Mouse (Mus musculus) embryonic facial prominence, embryonic 15.5 days (tissue): Measurements from ENCODE around the gene Calm3. TPM values are rescaled to one million over a fixed set of nuclear protein-coding genes. Genes with fewer than 3 reads are reported as not detected.

ENCODE experiments used
- ATAC-seq: fragments of 200-750 bp; cut with Nextera tagmentation; 2 replicates; pipeline ENCODE4 v1.8.0; 2017; ENCODE audit warnings: low read depth, moderate TSS enrichment; ENCODE audit not compliant: insufficient number of reproducible peaks, low FRiP score, low TSS enrichment
- H3K27ac ChIP-seq: fragments of 300-500 bp; sonication (generic); replicated peaks from 2 replicates; pipeline ENCODE4 v1.5.1; 2015; ENCODE audit warnings: mild to moderate bottlenecking, inconsistent platforms
- H3K27me3 ChIP-seq: fragments of 300-500 bp; sonication (generic); 2 replicates; pipeline ENCODE4 v1.6.1; 2015; ENCODE audit warnings: inconsistent platforms
- H3K36me3 ChIP-seq: fragments of 300-500 bp; sonication (generic); 2 replicates; pipeline ENCODE4 v1.6.1; 2015; ENCODE audit warnings: mild to moderate bottlenecking, inconsistent platforms
- H3K4me1 ChIP-seq: fragments of 300-500 bp; sonication (generic); 2 replicates; pipeline ENCODE4 v1.6.1; 2015; ENCODE audit warnings: inconsistent platforms
- H3K4me2 ChIP-seq: fragments of 300-500 bp; sonication (generic); replicated peaks from 2 replicates; pipeline ENCODE4 v1.6.1; 2015; ENCODE audit warnings: mild to moderate bottlenecking, inconsistent platforms
- H3K4me3 ChIP-seq: fragments of 300-500 bp; sonication (generic); replicated peaks from 2 replicates; pipeline ENCODE4 v1.5.1; 2015; ENCODE audit warnings: mild to moderate bottlenecking, inconsistent platforms
- H3K9ac ChIP-seq: fragments of 300-500 bp; sonication (generic); 2 replicates; pipeline ENCODE4 v1.6.1; 2015; ENCODE audit warnings: inconsistent platforms
- H3K9me3 ChIP-seq: fragments of 300-500 bp; sonication (generic); replicated peaks from 2 replicates; pipeline ENCODE4 v1.6.1; 2016; ENCODE audit warnings: inconsistent platforms
- WGBS: fragments of 180-500 bp; shearing (Covaris S2); methylation state at CpG from one replicate; pipeline ENCODE4 v1.1.7; 2015; 5-methylcytosine and 5-hydroxymethylcytosine counted together
- polyA plus RNA-seq: library from polyadenylated mRNA; unstranded; fragments of >200 nt; fragmentation: Nextera tagmentation; extraction: Ambion mirVana; gene quantifications from 2 replicates; pipeline ENCODE4 v1.2.1, GENCODE M21; 2015

Gene Calm3
- polyA plus RNA-seq, 1 experiment from 2014 or later, result 138 TPM

GRCm38 (mm10) chr7:16920818-16921791 lies 2.8 kb downstream of the Calm3 start:
- peak overlapping the region; percentile 18 for H3K9ac ChIP-seq
- H3K36me3 ChIP-seq, result peaks cover 30% of the 10 kb centered on the region
- peak overlapping the region; percentile 97 for H3K4me3 ChIP-seq
- WGBS, result 31% methylated on average over 21 of the region's 21 CpGs
- peak overlapping the region; percentile 67 for H3K4me2 ChIP-seq
- peak overlapping the region; percentile 87 for H3K27ac ChIP-seq
- no peak for ATAC-seq
- no peaks in the 10 kb centered on the region for H3K9me3 ChIP-seq
- H3K4me1 ChIP-seq, result peaks cover 52% of the 10 kb centered on the region
- no peaks in the 10 kb centered on the region for H3K27me3 ChIP-seq

DNA sequence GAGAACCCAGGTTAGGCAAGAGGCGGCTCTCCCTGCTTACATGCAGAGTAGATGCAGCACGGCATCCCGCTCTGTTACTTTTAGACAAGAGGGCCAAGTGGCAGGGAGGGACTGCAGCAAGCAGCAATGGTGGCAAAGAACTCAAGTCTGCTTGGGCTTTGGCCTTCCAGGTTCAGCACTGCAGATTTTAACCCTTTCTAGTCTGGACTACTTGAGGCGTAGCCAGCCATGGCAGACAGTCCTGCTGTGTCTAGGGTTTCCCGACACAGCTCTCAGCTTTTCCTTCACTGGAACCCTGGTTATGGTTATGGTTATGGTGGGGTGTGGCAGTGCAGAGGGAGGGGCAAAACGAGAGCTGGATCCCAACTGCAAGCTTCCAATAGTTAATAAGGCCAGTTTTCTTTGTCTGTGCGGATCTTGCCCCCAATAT lies 3.7 kb downstream of the Calm3 start:
- Histone ChIP-seq H3K36me3 (peaks cover 38% of the 10 kb centered on the region), H3K9ac (0 out of 2 replicates have a peak overlapping the region, but pooled peaks have one; percentile 2), H3K27ac (peak overlapping the region; percentile 55), H3K4me1 (peaks cover 56% of the 10 kb centered on the region), H3K4me2 (peak overlapping the region; percentile 31), H3K9me3 (no peaks in the 10 kb centered on the region), H3K27me3 (no peaks in the 10 kb centered on the region), H3K4me3 (no peak overlapping the region; the same call in 1 of the 2 replicates)
- WGBS, result 44% methylated on average over 7 of the region's 7 CpGs
- no peak for ATAC-seq

DNA sequence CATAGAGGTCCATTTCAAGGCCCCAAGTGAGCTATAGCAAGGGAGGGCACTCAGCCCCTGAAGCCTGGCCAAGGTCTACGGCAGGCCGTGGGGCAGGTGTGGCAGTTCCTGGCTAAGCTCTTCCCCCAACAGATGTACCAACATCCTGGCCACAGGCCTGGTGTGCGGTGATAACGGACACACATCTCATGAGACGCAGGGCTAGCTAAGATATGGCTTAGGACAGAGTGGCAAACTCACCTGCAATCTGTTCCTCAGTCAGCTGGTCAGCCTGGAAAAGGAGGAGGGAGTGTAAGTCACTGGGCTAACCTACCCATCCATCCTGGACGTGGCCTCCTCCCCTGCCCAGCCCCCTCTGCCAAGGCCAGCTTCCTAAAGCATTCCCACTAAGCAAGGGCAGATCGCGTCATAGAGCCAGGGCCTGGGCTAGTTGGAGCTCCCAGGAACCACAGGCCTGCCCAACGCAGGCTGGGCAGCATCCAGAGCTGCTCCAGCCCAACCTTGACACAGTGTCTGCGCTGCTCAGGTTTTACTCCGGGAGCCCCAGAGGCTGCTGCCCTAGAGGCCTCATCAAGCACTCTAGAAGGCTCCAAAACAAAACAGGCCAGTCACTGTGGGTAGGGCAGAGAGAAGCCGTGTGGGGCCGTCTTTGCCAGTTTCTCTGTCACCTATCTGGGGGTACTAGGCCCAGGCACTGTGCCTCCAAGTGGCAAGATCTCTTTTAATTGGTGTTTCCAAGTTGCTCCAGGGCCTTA lies 4.3 kb downstream of the Calm3 start:
- H3K4me1 ChIP-seq, result peaks cover 59% of the 10 kb centered on the region
- no peaks in the 10 kb centered on the region for H3K27me3 ChIP-seq
- H3K4me3 ChIP-seq, result no peak overlapping the region; the same call in 1 of the 2 replicates
- 65% methylated on average over 13 of the region's 13 CpGs for WGBS
- H3K27ac ChIP-seq, result peak overlapping the region; percentile 55
- H3K36me3 ChIP-seq, result peaks cover 44% of the 10 kb centered on the region
- no peak for ATAC-seq
- H3K9ac ChIP-seq, result 0 out of 2 replicates have a peak overlapping the region, but pooled peaks have one; percentile 2
- H3K4me2 ChIP-seq, result peak overlapping the region; percentile 31
- H3K9me3 ChIP-seq, result no peaks in the 10 kb centered on the region

- no peak for ATAC-seq
- WGBS, result 42% methylated on average over 3 of the region's 3 CpGs
- no peak overlapping the region for H3K9ac ChIP-seq
Measured at GRCm38 (mm10) chr7:16918670-16919069, 5.2 kb downstream of the Calm3 start.

GRCm38 (mm10) chr7:16918014-16918413 lies 5.9 kb downstream of the Calm3 start:
- no peak for ATAC-seq
- H3K4me1 ChIP-seq, result peaks cover 69% of the 10 kb centered on the region

More at GRCm38 (mm10) chr7:16918670-16919069, 5.2 kb downstream of the Calm3 start:
- H3K4me2 ChIP-seq, result no peak overlapping the region
- no peak overlapping the region for H3K27ac ChIP-seq
- H3K4me3 ChIP-seq, result no peak overlapping the region
- peaks cover 51% of the 10 kb centered on the region for H3K36me3 ChIP-seq
- no peaks in the 10 kb centered on the region for H3K9me3 ChIP-seq
- no peaks in the 10 kb centered on the region for H3K27me3 ChIP-seq
- H3K4me1 ChIP-seq, result peaks cover 68% of the 10 kb centered on the region

DNA sequence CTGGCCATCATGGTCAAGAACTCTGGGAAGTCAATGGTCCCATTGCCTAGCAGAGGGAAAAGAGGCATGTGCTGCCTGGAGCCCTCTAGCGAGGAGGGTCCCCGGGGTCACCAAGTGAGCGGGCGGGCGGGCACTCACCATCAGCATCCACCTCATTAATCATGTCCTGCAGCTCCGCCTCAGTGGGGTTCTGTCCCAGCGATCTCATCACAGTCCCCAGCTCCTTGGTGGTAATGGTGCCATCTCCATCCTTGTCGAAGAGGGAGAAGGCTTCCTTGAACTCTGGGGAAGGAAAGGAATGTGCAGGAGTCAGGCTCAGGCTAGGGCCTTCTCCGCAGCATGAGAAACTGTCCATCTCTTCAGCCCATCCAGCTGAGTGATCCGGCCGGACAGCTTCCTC lies 6.5 kb downstream of the Calm3 start:
- WGBS, result 84% methylated on average over 11 of the region's 11 CpGs
- H3K4me1 ChIP-seq, result peaks cover 64% of the 10 kb centered on the region
- peaks cover 51% of the 10 kb centered on the region for H3K36me3 ChIP-seq

More at GRCm38 (mm10) chr7:16918014-16918413, 5.9 kb downstream of the Calm3 start:
- Histone ChIP-seq H3K36me3 (peaks cover 51% of the 10 kb centered on the region), H3K4me3 (no peak overlapping the region), H3K9me3 (no peaks in the 10 kb centered on the region), H3K27ac (no peak overlapping the region), H3K27me3 (no peaks in the 10 kb centered on the region), H3K9ac (no peak overlapping the region), H3K4me2 (no peak overlapping the region)
- 77% methylated on average over 9 of the region's 9 CpGs for WGBS

GRCm38 (mm10) chr7:16916342-16917265 lies 7.3 kb downstream of the Calm3 start:
- 84% methylated on average over 30 of the region's 30 CpGs for WGBS
- Histone ChIP-seq H3K9me3 (no peaks in the 10 kb centered on the region), H3K4me2 (no peak overlapping the region), H3K4me3 (no peak overlapping the region), H3K27ac (no peak overlapping the region), H3K9ac (no peak overlapping the region), H3K36me3 (peaks cover 51% of the 10 kb centered on the region), H3K27me3 (no peaks in the 10 kb centered on the region), H3K4me1 (peaks cover 60% of the 10 kb centered on the region)
- ATAC-seq, result no peak

More for the DNA sequence above, 6.5 kb downstream of the Calm3 start:
- Histone ChIP-seq H3K9ac (no peak overlapping the region), H3K27ac (no peak overlapping the region), H3K9me3 (no peaks in the 10 kb centered on the region), H3K27me3 (no peaks in the 10 kb centered on the region), H3K4me2 (no peak overlapping the region), H3K4me3 (no peak overlapping the region)
- no peak for ATAC-seq

GRCm38 (mm10) chr7:16915461-16916340 lies 8.2 kb downstream of the Calm3 start:
- no peak overlapping the region for H3K4me3 ChIP-seq
- no peaks in the 10 kb centered on the region for H3K9me3 ChIP-seq
- peaks cover 51% of the 10 kb centered on the region for H3K4me1 ChIP-seq
- ATAC-seq, result no peak
- no peaks in the 10 kb centered on the region for H3K27me3 ChIP-seq
- no peak overlapping the region for H3K9ac ChIP-seq
- WGBS, result 89% methylated on average over 32 of the region's 32 CpGs
- H3K36me3 ChIP-seq, result peaks cover 51% of the 10 kb centered on the region
- H3K4me2 ChIP-seq, result no peak overlapping the region
- H3K27ac ChIP-seq, result no peak overlapping the region

DNA sequence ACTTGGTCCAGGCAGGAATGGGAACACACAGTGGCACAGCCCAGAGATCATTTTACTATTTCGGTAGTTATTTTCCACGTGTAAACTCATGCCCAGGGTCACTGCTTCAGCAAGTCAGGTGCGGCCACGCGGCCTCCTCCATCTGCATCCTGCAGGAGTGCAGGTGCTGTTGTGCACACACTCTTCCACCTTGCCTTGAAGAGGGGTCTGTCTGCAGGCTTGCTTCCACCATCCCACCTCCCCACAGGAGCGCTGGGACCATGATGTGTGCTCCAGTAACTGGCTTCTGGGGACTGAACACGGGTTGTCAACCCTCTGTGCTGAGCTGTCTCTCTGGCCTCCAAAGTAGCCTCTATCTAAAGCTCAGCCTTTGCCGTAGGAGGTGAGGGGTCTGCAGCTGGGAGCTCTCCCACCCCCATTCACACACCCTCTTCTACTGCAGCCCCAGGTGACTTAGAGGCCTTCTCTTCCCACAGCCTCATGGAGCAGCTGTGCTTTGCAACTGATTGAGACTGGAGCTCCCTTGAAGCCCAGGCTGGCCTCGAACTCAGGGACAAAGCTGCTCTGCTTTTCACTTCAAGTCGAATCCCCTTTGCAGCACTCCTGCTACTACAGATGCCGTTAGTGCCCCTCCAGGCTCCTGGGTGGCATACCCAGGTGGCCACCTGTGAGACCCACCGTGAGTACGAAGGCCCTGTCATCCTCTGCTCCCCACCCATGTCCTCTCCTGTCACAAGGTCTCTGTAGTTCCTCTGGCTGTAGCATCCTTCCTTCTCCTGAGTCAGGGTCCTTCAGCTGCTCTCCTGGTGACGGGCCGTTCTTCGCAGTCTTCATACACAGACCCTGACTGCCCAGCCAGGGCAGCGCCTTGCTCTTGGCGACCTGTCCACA lies 9.2 kb downstream of the Calm3 start:
- H3K4me2 ChIP-seq, result no peak overlapping the region
- H3K4me1 ChIP-seq, result peaks cover 41% of the 10 kb centered on the region
- H3K9ac ChIP-seq, result no peak overlapping the region
- H3K27ac ChIP-seq, result peak overlapping the region; percentile 68; the same call in 1 of the 2 replicates
- H3K27me3 ChIP-seq, result no peaks in the 10 kb centered on the region
- peaks cover 47% of the 10 kb centered on the region for H3K36me3 ChIP-seq
- ATAC-seq, result no peak
- H3K9me3 ChIP-seq, result no peaks in the 10 kb centered on the region
- WGBS, result 82% methylated on average over 18 of the region's 18 CpGs
- no peak overlapping the region for H3K4me3 ChIP-seq
